Mouse (Mus musculus) midbrain, postnatal 0 days (tissue): ENCODE data around the gene Tet3. TPM values are rescaled to one million over a fixed set of nuclear protein-coding genes. Genes with fewer than 3 reads are reported as not detected.

Experiments
- ATAC-seq: fragments of 200-750 bp; cut with Nextera tagmentation; 2 replicates; pipeline ENCODE4 v1.8.0; 2017; ENCODE audit warnings: moderate number of reproducible peaks, mild to moderate bottlenecking, moderate TSS enrichment, moderate library complexity; ENCODE audit not compliant: low FRiP score
- DNase-seq: peaks from one replicate; pipeline ENCODE4 v3.0.0-alpha.2; 2015; ENCODE audit warnings: low spot score
- H3K27ac ChIP-seq: fragments of 300-500 bp; sonication (generic); 2 replicates; pipeline ENCODE4 v1.5.1; 2014; ENCODE audit warnings: low read depth, mild to moderate bottlenecking, low read length, mixed read lengths
- H3K27me3 ChIP-seq: fragments of 300-500 bp; sonication (generic); 2 replicates; pipeline ENCODE4 v1.6.1; 2014; ENCODE audit warnings: low read length, control low read depth, mixed read lengths; ENCODE audit not compliant: insufficient read depth
- H3K36me3 ChIP-seq: fragments of 300-500 bp; sonication (generic); 2 replicates; pipeline ENCODE4 v1.6.1; 2014; ENCODE audit warnings: low read length, control low read depth, mixed read lengths; ENCODE audit not compliant: insufficient read depth
- H3K4me1 ChIP-seq: fragments of 300-500 bp; sonication (generic); 2 replicates; pipeline ENCODE4 v1.6.1; 2014; ENCODE audit warnings: mild to moderate bottlenecking, control low read depth, antibody characterized with exemption, low read length, mixed read lengths; ENCODE audit not compliant: insufficient read depth
- H3K4me2 ChIP-seq: fragments of 300-500 bp; sonication (generic); 2 replicates; pipeline ENCODE4 v1.6.1; 2014; ENCODE audit warnings: low read depth, mild to moderate bottlenecking, low read length, mixed read lengths; ENCODE audit not compliant: poor library complexity, severe bottlenecking
- H3K4me3 ChIP-seq: fragments of 300-500 bp; sonication (generic); 2 replicates; pipeline ENCODE4 v1.5.1; 2014; ENCODE audit warnings: low read depth, mild to moderate bottlenecking, low read length, moderate library complexity
- H3K9ac ChIP-seq: fragments of 300-500 bp; sonication (generic); replicated peaks from 2 replicates; pipeline ENCODE4 v1.6.1; 2014; ENCODE audit warnings: mild to moderate bottlenecking, low read length, moderate library complexity, mixed read lengths; ENCODE audit not compliant: poor library complexity, severe bottlenecking
- H3K9me3 ChIP-seq: fragments of 300-500 bp; sonication (generic); 2 replicates; pipeline ENCODE4 v1.6.1; 2016; ENCODE audit warnings: low read length, control low read depth
- CTCF ChIP-seq: IDR thresholded peaks from 2 replicates; pipeline ENCODE4 v1.5.1; 2016; ENCODE audit warnings: antibody characterized with exemption, mild to moderate bottlenecking
- WGBS: fragments of 180-500 bp; shearing (Covaris S2); extraction: QIAGEN DNeasy Blood & Tissue Kit; methylation state at CpG from one replicate; pipeline ENCODE4 v1.1.7; 2014; 5-methylcytosine and 5-hydroxymethylcytosine counted together
- polyA plus RNA-seq: library from polyadenylated mRNA; unstranded; fragments of >200 nt; fragmentation: Nextera tagmentation; extraction: Ambion mirVana; gene quantifications from 2 replicates; pipeline ENCODE4 v1.2.1, GENCODE M21; 2015
- total RNA-seq: library from RNA; depleted of rRNA; stranded (reverse); fragments of >200 nt; gene quantifications from 2 replicates; pipeline ENCODE4 v1.2.3, GENCODE M21; 2014

Tet3 gene
- total and polyA plus RNA-seq, 2 experiments from 2014 or later: 32.0 to 48.5 TPM

- Histone ChIP-seq H3K27ac (no peak overlapping the region), H3K9ac (no peak overlapping the region), H3K4me3 (no peak overlapping the region), H3K4me1 (no peaks in the 10 kb centered on the region; the same call in 1 of the 2 replicates), H3K4me2 (no peak overlapping the region), H3K27me3 (no peaks in the 10 kb centered on the region), H3K9me3 (no peaks in the 10 kb centered on the region), H3K36me3 (peaks cover 9% of the 10 kb centered on the region)
- no peak for TF ChIP-seq CTCF
- 82% methylated on average over 9 of the region's 9 CpGs for WGBS
- DNase-seq (no peak), ATAC-seq (no peak)
Measured at GRCm38 (mm10) chr6:83496009-83496752, 37.3 kb upstream of the Tet3 start.

GRCm38 (mm10) chr6:83490622-83491021, 31.7 kb upstream of the Tet3 start:
- Histone ChIP-seq H3K4me1 (no peaks in the 10 kb centered on the region), H3K27ac (no peak overlapping the region), H3K27me3 (no peaks in the 10 kb centered on the region), H3K4me3 (no peak overlapping the region), H3K9ac (no peak overlapping the region), H3K9me3 (no peaks in the 10 kb centered on the region), H3K4me2 (no peak overlapping the region), H3K36me3 (peaks cover 44% of the 10 kb centered on the region)
- ATAC-seq (no peak), DNase-seq (no peak)
- TF ChIP-seq CTCF: no peak
- WGBS: 87% methylated on average over 4 of the region's 4 CpGs

GRCm38 (mm10) chr6:83488200-83488599, 29.3 kb upstream of the Tet3 start:
- DNase-seq: no peak
- Histone ChIP-seq H3K4me3 (no peak overlapping the region), H3K9ac (no peak overlapping the region), H3K4me1 (no peaks in the 10 kb centered on the region), H3K27ac (no peak overlapping the region), H3K27me3 (no peaks in the 10 kb centered on the region), H3K4me2 (no peak overlapping the region), H3K36me3 (peaks cover 48% of the 10 kb centered on the region), H3K9me3 (no peaks in the 10 kb centered on the region)
- ATAC-seq: no peak
- TF ChIP-seq CTCF: no peak
- 88% methylated on average over 5 of the region's 5 CpGs for WGBS

- Histone ChIP-seq H3K4me3 (no peak overlapping the region), H3K27me3 (no peaks in the 10 kb centered on the region), H3K27ac (no peak overlapping the region), H3K36me3 (peaks cover 46% of the 10 kb centered on the region), H3K9me3 (no peaks in the 10 kb centered on the region), H3K9ac (peak overlapping the region; percentile 10; the same call in 1 of the 2 replicates), H3K4me1 (no peaks in the 10 kb centered on the region), H3K4me2 (no peak overlapping the region)
- no peak for ATAC-seq
- no peak for DNase-seq
- no peak for TF ChIP-seq CTCF
- 80% methylated on average over 4 of the region's 4 CpGs for WGBS
Measured at GRCm38 (mm10) chr6:83487298-83487697, 28.4 kb upstream of the Tet3 start.

- DNase-seq: peak; percentile 64
- H3K4me1 ChIP-seq: no peaks in the 10 kb centered on the region
- H3K27me3 ChIP-seq: no peaks in the 10 kb centered on the region
- peaks cover 53% of the 10 kb centered on the region for H3K36me3 ChIP-seq
- H3K9ac ChIP-seq: no peak overlapping the region
- H3K4me3 ChIP-seq: no peak overlapping the region
- H3K9me3 ChIP-seq: no peaks in the 10 kb centered on the region
- ATAC-seq: no peak
- no peak overlapping the region for H3K4me2 ChIP-seq
- TF ChIP-seq CTCF: no peak
- no peak overlapping the region for H3K27ac ChIP-seq
- 59% methylated on average over 4 of the region's 4 CpGs for WGBS
Measured at GRCm38 (mm10) chr6:83485854-83486253, 27.0 kb upstream of the Tet3 start.

- Histone ChIP-seq H3K36me3 (peaks cover 50% of the 10 kb centered on the region), H3K9ac (no peak overlapping the region), H3K9me3 (no peaks in the 10 kb centered on the region), H3K27me3 (no peaks in the 10 kb centered on the region), H3K4me1 (no peaks in the 10 kb centered on the region), H3K27ac (no peak overlapping the region), H3K4me2 (no peak overlapping the region), H3K4me3 (no peak overlapping the region)
- DNase-seq: no peak
- TF ChIP-seq CTCF: no peak
- WGBS: 93% methylated on average over 7 of the region's 7 CpGs
- ATAC-seq: no peak
Measured at GRCm38 (mm10) chr6:83483776-83484175, 24.9 kb upstream of the Tet3 start.
